Mouse (Mus musculus) small intestine, adult 2 months (tissue): ENCODE measurements around the gene Wwox. TPM values are rescaled to one million over a fixed set of nuclear protein-coding genes. Genes with fewer than 3 reads are reported as not detected.

Experiments
- H3K27ac ChIP-seq: fragments of 200-500 bp; 2 replicates; pipeline ENCODE4 v1.5.1; 2012; ENCODE audit warnings: low read depth, low read length, control low read depth, inconsistent platforms; ENCODE audit not compliant: insufficient read depth
- H3K27me3 ChIP-seq: fragments of 200-500 bp; 2 replicates; pipeline ENCODE4 v1.6.1; 2012; ENCODE audit warnings: mild to moderate bottlenecking, moderate library complexity, low read length, inconsistent platforms; ENCODE audit not compliant: control insufficient read depth, insufficient read depth
- H3K36me3 ChIP-seq: fragments of 200-500 bp; 2 replicates; pipeline ENCODE4 v1.6.1; 2012; ENCODE audit warnings: mild to moderate bottlenecking, low read length, control low read depth, inconsistent platforms; ENCODE audit not compliant: control insufficient read depth, insufficient read depth
- H3K4me1 ChIP-seq: fragments of 200-500 bp; 2 replicates; pipeline ENCODE4 v1.6.1; 2012; ENCODE audit warnings: low read length, inconsistent platforms, mixed read lengths; ENCODE audit not compliant: control insufficient read depth, insufficient read depth, insufficient read length
- H3K4me3 ChIP-seq: fragments of 200-500 bp; 2 replicates; pipeline ENCODE4 v1.5.1; 2012; ENCODE audit warnings: low read depth, mild to moderate bottlenecking, control low read depth, inconsistent platforms, low read length, moderate library complexity
- CTCF ChIP-seq: fragments of 200-500 bp; IDR thresholded peaks from 2 replicates; pipeline ENCODE4 v1.5.1; 2012; ENCODE audit warnings: low read depth, mild to moderate bottlenecking, control low read depth, inconsistent platforms, low read length, moderate library complexity, mixed read lengths; ENCODE audit not compliant: insufficient replicate concordance, insufficient read length; ENCODE audit errors: extremely low read depth
- POLR2A ChIP-seq: fragments of 200-500 bp; IDR thresholded peaks from 2 replicates; pipeline ENCODE4 v1.6.1; 2012; ENCODE audit warnings: low read depth, mild to moderate bottlenecking, control low read depth, inconsistent platforms, low read length, moderate library complexity
- WGBS: fragments of 180-500 bp; shearing (Covaris S2); methylation state at CpG from one replicate; pipeline ENCODE4 v1.1.7; 2018; 5-methylcytosine and 5-hydroxymethylcytosine counted together
- polyA plus RNA-seq: library from polyadenylated mRNA; depleted of rRNA; stranded (reverse); fragments of >200 nt; gene quantifications from 2 replicates; pipeline ENCODE4 v1.2.3, GENCODE M21; 2012

The Wwox gene
- polyA plus RNA-seq, 1 experiment, result 6.0 TPM

DNA sequence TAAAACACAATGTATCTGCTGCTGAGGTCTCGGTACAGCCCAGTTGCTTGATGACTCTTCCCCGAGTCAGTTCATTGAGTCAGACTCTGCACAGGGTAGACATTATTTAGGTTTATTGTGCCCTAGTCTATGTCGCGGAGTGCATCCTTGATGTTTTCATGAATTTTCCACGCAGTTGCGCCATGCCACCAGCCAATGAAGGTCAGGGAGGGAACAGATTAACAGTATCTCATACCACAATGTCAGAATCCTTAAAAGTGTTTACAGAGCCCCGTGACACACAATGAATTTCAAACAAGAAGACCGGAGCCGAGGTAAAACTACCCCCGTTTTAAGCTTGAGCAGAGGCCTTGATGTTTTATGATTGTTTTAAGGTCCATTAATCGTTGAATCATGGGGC is 561.3 kb downstream of the Wwox start:
- H3K4me3 ChIP-seq, result no peak overlapping the region
- no peaks in the 10 kb centered on the region for H3K36me3 ChIP-seq
- WGBS, result 90% methylated on average over 11 of the region's 11 CpGs
- no peaks in the 10 kb centered on the region for H3K27me3 ChIP-seq
- H3K4me1 ChIP-seq, result no peaks in the 10 kb centered on the region
- no peak overlapping the region for H3K27ac ChIP-seq
- TF ChIP-seq POLR2A (no peak), CTCF (no peak)

DNA sequence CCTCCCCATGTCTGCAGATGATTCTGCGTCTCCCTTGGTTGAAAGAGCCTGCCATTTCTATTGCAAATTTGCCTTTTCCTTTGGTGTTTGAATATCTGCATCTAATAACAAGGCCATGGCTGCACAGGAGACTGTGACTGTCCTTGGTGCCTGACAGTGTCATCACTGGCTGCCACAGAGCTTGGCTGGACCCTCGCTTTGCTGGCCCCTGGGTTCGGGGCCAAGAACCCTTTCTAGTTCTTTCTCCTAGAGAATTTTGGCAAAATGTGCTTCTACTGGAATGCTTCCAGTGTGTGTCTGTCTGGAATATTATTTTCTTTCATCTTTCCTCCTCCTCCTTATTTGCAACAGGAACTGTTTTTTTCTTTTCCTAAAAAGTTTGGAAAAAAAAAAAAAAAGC is 565.6 kb downstream of the Wwox start:
- H3K4me3 ChIP-seq, result no peak overlapping the region
- no peaks in the 10 kb centered on the region for H3K27me3 ChIP-seq
- no peak overlapping the region for H3K27ac ChIP-seq
- 84% methylated on average over 3 of the region's 3 CpGs for WGBS
- TF ChIP-seq CTCF (no peak), POLR2A (no peak)
- H3K36me3 ChIP-seq, result no peaks in the 10 kb centered on the region
- no peaks in the 10 kb centered on the region for H3K4me1 ChIP-seq

DNA sequence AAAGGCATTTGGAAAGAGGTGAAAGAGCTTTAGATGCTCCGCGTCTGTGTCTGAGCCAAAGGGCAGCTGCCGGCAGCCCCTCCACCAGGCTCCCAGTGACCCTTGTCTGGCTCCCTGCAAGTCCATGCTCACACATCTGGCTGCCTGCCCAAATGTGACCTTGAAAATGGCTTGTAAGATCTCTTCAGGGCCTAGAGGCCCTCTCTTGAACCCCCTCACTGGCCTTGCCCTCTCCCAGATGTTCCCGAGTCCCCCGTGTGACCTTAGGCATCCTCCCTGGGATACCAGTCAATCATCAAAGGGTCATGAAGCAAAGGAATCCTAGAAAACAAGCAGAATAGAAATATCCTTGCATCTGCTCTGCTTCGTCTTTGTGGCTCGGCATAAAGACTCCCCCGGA is 567.1 kb downstream of the Wwox start:
- H3K27me3 ChIP-seq, result no peaks in the 10 kb centered on the region
- H3K4me1 ChIP-seq, result no peaks in the 10 kb centered on the region
- no peaks in the 10 kb centered on the region for H3K36me3 ChIP-seq
- no peak overlapping the region for H3K27ac ChIP-seq
- WGBS, result 90% methylated on average over 8 of the region's 8 CpGs
- no peak overlapping the region for H3K4me3 ChIP-seq
- TF ChIP-seq POLR2A, result no peak
- TF ChIP-seq CTCF, result no peak

DNA sequence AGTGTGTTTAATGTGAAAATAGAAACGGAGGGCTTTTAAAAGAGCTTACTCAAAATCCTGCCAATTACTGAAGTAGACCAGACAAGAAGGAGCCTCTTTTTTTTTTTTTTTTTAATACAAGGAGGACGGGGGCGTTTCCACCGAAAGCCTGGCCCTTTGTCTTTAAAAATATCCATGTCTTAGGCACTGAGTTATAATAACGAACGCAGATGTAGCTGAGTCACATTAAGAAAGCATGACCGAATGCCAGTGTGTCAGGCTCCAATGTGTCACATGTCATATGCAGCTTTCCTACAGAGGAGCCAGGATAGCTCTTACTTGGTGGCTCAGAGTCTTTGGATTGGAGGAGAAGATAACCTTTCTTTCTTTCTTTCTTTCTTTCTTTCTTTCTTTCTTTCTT is 567.8 kb downstream of the Wwox start:
- Histone ChIP-seq H3K4me3 (no peak overlapping the region), H3K27ac (no peak overlapping the region), H3K4me1 (no peaks in the 10 kb centered on the region), H3K36me3 (no peaks in the 10 kb centered on the region), H3K27me3 (no peaks in the 10 kb centered on the region)
- TF ChIP-seq CTCF, result no peak
- TF ChIP-seq POLR2A, result no peak
- 80% methylated on average over 7 of the region's 7 CpGs for WGBS

DNA sequence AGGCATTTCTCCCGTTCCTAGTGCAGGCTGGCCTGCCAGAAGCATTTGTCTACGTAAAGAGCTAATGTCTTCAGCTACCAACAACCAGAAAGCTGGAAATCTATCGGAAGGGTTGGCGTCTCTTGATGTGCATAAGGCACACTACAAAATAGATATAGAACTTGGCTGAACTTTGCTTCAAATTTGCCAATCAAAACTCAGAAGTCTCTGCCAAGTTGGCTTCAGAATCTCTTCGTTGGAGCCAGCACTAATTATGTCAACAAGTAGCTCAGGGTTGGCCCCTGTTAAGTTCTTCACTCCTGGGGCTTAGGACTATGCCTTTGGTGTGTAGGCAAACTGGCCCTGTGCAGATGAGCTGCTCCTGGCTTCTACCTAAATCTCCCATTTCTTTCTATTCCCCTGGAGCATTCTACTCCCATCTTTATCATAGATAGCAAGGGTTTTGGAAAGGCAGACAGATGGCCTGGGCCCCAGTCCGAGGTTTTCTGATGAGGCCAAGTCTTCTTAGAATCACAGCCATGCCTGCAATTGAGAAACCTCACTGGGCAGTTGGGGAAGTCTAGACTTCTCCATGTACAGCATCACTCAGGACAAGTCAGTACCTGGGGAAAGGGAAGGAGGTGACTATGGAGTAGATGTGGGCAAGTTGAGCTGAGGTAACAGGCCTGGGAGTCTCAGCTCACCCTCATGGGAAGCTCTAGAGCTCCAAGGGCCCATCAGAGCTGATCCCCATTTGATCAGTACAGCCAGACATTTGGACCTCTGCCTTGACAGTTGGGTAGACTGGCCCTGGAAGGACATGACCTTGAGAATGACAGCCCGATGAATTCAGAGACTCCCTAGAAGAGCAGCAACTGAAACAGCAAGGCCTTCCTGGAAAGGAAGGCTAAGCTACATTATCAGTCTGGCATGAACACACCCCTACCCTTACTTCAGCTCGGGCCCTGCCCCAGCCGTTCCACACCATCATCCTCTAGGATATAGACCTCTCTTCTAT is 569.5 kb downstream of the Wwox start:
- TF ChIP-seq POLR2A, result no peak
- TF ChIP-seq CTCF, result no peak
- no peaks in the 10 kb centered on the region for H3K36me3 ChIP-seq
- H3K27me3 ChIP-seq, result no peaks in the 10 kb centered on the region
- no peak overlapping the region for H3K27ac ChIP-seq
- 73% methylated on average over 9 of the region's 9 CpGs for WGBS
- H3K4me3 ChIP-seq, result no peak overlapping the region
- H3K4me1 ChIP-seq, result no peaks in the 10 kb centered on the region

DNA sequence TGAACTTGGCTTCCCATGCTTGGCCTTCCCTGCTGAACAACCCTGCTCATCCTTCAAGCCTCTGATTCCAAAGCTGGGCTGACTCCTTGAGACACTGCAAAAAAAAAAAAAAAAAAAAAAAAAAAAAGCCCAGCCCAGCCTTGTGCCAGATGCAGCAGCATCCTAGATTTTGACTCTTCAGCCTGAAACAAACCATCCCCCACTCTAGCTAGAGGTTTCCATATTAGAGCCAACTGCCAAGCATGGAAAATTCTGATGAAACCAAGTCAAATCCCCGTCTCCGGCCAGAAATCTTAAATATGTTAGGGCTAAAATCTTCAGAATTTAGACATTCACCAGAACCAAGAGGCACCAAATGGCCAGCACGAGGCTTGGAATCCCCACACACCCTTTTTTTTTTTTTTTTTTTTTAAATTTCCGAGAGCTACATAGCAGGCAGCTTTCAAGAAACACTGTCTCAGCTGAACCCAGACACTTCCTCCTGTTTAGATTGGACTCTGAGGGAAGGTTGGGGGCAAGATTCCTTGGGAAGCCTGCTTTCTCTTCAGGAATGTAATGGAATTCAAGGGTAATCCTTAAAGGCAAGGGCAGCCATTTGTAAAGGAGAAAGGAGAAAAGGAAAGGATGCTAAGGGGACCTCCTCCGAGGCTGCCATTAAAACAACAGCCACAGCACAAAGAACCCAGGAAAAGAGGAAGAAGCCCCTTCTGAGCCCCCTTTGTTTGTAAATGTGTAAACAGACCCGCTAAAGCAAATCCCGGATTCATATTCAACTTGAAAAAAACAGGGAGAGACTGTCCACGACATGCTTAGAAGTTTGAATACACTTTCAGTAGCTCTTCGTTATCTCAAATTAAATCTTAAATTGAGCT is 570.7 kb downstream of the Wwox start:
- WGBS, result 62% methylated on average over 9 of the region's 9 CpGs

DNA sequence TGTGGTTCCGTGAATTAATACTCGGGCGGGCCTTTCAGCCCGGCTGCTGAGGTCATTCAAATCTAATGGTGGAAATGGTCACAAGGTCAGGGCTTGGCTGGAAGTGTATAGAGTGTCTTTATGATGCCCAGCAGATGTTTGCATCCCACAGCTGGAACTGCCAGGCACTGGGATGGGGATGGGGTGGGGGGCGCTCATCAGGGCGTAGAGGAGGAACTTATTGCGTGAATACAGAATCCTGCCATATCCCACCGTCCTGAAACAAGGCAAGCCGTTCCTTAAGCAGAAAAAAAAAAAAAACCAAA is 571.3 kb downstream of the Wwox start:
- 69% methylated on average over 9 of the region's 9 CpGs for WGBS
- H3K27ac ChIP-seq, result no peak overlapping the region

More for the DNA sequence above, 570.7 kb downstream of the Wwox start:
- Histone ChIP-seq H3K36me3 (no peaks in the 10 kb centered on the region), H3K4me1 (no peaks in the 10 kb centered on the region), H3K27ac (no peak overlapping the region), H3K27me3 (no peaks in the 10 kb centered on the region), H3K4me3 (no peak overlapping the region)
- no peak for TF ChIP-seq CTCF
- TF ChIP-seq POLR2A, result no peak

More for the DNA sequence above, 571.3 kb downstream of the Wwox start:
- no peaks in the 10 kb centered on the region for H3K36me3 ChIP-seq
- no peaks in the 10 kb centered on the region for H3K27me3 ChIP-seq
- H3K4me3 ChIP-seq, result no peak overlapping the region
- no peaks in the 10 kb centered on the region for H3K4me1 ChIP-seq
- TF ChIP-seq CTCF (no peak), POLR2A (no peak)
